Mouse (Mus musculus) G1E-ER4 (cell line): ENCODE data around the gene 1810013L24Rik. TPM values are rescaled to one million over a fixed set of nuclear protein-coding genes. Genes with fewer than 3 reads are reported as not detected.

Experiments
- GATA1 ChIP-seq: IDR thresholded peaks from one replicate; pipeline ENCODE4 v1.8.0; 2012; ENCODE audit warnings: low read length, inconsistent platforms
- polyA plus RNA-seq: library from polyadenylated mRNA; stranded (reverse); fragments of >175 nt; gene quantifications from 2 replicates; pipeline ENCODE4 v1.2.3, GENCODE M21; 2012

Gene 1810013L24Rik
- polyA plus RNA-seq, 1 experiment = 18.2 TPM

GRCm38 (mm10) chr16:8867406-8867955 is 37.6 kb downstream of the 1810013L24Rik start:
- no peak for TF ChIP-seq GATA1

GRCm38 (mm10) chr16:8868506-8868905 is 38.6 kb downstream of the 1810013L24Rik start:
- no peak for TF ChIP-seq GATA1

GRCm38 (mm10) chr16:8869715-8870114 is 39.8 kb downstream of the 1810013L24Rik start:
- no peak for TF ChIP-seq GATA1

- no peak for TF ChIP-seq GATA1
Measured at GRCm38 (mm10) chr16:8871376-8871775, 41.5 kb downstream of the 1810013L24Rik start.

- TF ChIP-seq GATA1 = no peak
Measured at GRCm38 (mm10) chr16:8872019-8872418, 42.1 kb downstream of the 1810013L24Rik start.

- TF ChIP-seq GATA1 = no peak
Measured at GRCm38 (mm10) chr16:8872486-8872885, 42.6 kb downstream of the 1810013L24Rik start.

- no peak for TF ChIP-seq GATA1
Measured at GRCm38 (mm10) chr16:8880076-8880475, 50.2 kb downstream of the 1810013L24Rik start.

GRCm38 (mm10) chr16:8883674-8884241 is 53.9 kb downstream of the 1810013L24Rik start:
- TF ChIP-seq GATA1 = no peak

GRCm38 (mm10) chr16:8895301-8895700 is 65.4 kb downstream of the 1810013L24Rik start:
- no peak for TF ChIP-seq GATA1

Other genes starting within 250 kb of the 1810013L24Rik start
- 15.7 and 49.0 TPM in 2 replicates for gene Pmm2, start 192.4 kb upstream of the 1810013L24Rik start, polyA plus RNA-seq
- gene Tmem186, start 192.4 kb upstream of the 1810013L24Rik start, polyA plus RNA-seq = 11.0 and 11.8 TPM in 2 replicates
- gene Carhsp1, start 157.9 kb upstream of the 1810013L24Rik start, polyA plus RNA-seq = 14.4 and 15.9 TPM in 2 replicates
- not detected in 2 replicates for gene Gm5767, start 149.3 kb upstream of the 1810013L24Rik start, polyA plus RNA-seq
- 22.9 and 32.1 TPM in 2 replicates for gene Usp7, start 37.8 kb upstream of the 1810013L24Rik start, polyA plus RNA-seq